Comparison of ENCODE assay signal across 20 mouse cellular contexts in the genomic region with DNA sequence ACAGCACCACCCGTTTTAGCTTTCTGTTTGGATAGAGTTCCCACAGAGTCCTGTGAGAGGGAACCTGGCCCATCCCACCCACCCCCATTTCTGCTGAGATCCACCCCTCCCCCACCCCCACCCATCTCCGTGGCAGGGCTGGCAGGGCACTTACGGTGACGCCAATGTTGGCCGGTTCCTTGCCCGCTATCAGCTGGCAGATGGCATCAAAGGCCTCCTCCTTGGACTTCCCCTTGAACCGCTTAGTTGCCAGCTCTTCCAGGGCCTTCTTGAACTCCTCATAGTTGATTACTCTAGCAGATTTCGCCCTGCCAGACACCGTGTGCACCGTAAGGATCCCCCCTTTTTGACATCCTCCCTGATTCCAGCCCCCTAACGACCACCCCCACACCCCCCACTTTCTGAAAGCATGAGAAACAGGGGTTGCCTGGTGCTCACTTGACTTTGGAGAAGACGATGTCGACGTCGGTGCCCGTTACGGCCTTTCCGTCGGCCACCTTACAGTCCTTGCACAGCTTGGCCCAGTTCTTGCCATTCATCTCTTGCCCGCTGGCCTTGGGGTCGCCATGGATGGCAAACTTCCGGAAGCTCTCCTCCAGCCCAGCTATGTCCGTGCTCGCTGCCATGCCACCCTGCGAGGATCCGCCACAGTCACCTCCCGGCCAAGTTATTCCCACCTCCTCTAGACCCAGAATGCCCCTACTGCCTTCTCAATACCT. TPM values are rescaled to one million over a fixed set of nuclear protein-coding genes. Genes with fewer than 3 reads are reported as not detected.
A peak's percentile ranks its signal among the peaks of the same experiment; 100 is the strongest.
DNase-seq lines count a peak whose midpoint lies in the region; ATAC-seq and TF ChIP-seq lines count a peak whose summit lies in the region.
"Had no signal": no experiment of that assay in that cellular context is flagged by ENCODE, and none has a peak within 500 bp of the region (broad histone marks: within the 10 kb centered on the region; RNA-seq: fewer than 3 reads in every experiment).

No protein-coding gene starts in this region.

- H3K27me3 ChIP-seq in hindbrain, embryonic 15.5 days = no peaks in the 10 kb centered on the region

- 86% methylated on average over 26 of the region's 27 CpGs for WGBS in hindbrain, embryonic 15.5 days

- no peak for ATAC-seq in hindbrain, embryonic 15.5 days (ENCODE audit: low FRiP score, low read depth)
- no peak for ATAC-seq in activated CD4-positive, CD25-positive, alpha-beta regulatory T cell, adult 4 months
- ATAC-seq: inflammation-experienced regulatory T-cells, adult 6 months had no signal

- H3K27ac ChIP-seq in layer of hippocampus, adult 2 months = peak overlapping the region; percentile 83
- H3K27ac ChIP-seq in hindbrain, embryonic 15.5 days (replicated peaks) = peak overlapping the region; percentile 77; the same call in 1 of the 2 replicates
- H3K27ac ChIP-seq: heart, embryonic 15.5 days; macrophage had no signal

- no peak for DNase-seq in layer of hippocampus, adult 2 months (ENCODE audit: low spot score in 2 of 2)
- no peak for DNase-seq in layer of hippocampus, adult 9-11 months
- peak; percentile 65 for DNase-seq in cerebellum, adult 9-10 months
- DNase-seq in cerebellum, postnatal 25 days = peak; percentile 67 to 74
- DNase-seq in frontal cortex, postnatal 14 days (ENCODE audit: low spot score in 2 of 2) = no peak
- no peak for DNase-seq in urinary bladder, adult 18-20 months (ENCODE audit: low spot score in 2 of 2)
- DNase-seq: adrenal gland, postnatal 10 days; liver; lung, adult 18-20 months; thymus, postnatal 14 days had no signal

- peaks cover 5% of the 10 kb centered on the region; the same call in 1 of the 2 replicates for H3K36me3 ChIP-seq in hindbrain, embryonic 15.5 days
- H3K36me3 ChIP-seq: heart, embryonic 15.5 days had no signal

- H3K4me3 ChIP-seq in layer of hippocampus, adult 2 months = no peak overlapping the region
- no peak overlapping the region for H3K4me3 ChIP-seq in hindbrain, embryonic 15.5 days
- H3K4me3 ChIP-seq: heart, embryonic 15.5 days had no signal

- H3K9me3 ChIP-seq in hindbrain, embryonic 15.5 days = no peaks in the 10 kb centered on the region
- H3K9me3 ChIP-seq: heart, embryonic 15.5 days had no signal

- H3K9ac ChIP-seq in hindbrain, embryonic 15.5 days = no peak overlapping the region
- H3K9ac ChIP-seq: heart, embryonic 15.5 days had no signal

- H3K4me1 ChIP-seq in hindbrain, embryonic 15.5 days (replicated peaks) = peaks cover 58% of the 10 kb centered on the region

- TF ChIP-seq CTCF in layer of hippocampus, adult 2 months (conservative IDR thresholded peaks at IDR 0.05) = no peak

- no peak overlapping the region for H3K4me2 ChIP-seq in hindbrain, embryonic 15.5 days
- H3K4me2 ChIP-seq: heart, embryonic 15.5 days had no signal

RNA-seq across cellular contexts. Expression of a gene that starts 3.2 kb away (rescaled TPM):
- total RNA-seq in layer of hippocampus, adult 2 months (2021) = 10 to 100 TPM; 36.5 to 36.8 TPM
- polyA plus RNA-seq in hindbrain, embryonic 15.5 days (2015; fragmentation: Nextera tagmentation; extraction: Ambion mirVana) = 197 and 207 TPM in 2 replicates
- polyA plus RNA-seq in activated CD4-positive, CD25-positive, alpha-beta regulatory T cell, adult 4 months (2017; shearing (Covaris generic)) = under 1 TPM; 0.50 to 0.60 TPM

RNA-seq across cellular contexts. Expression of a gene that starts 28.5 kb away (rescaled TPM):
- 10 to 100 TPM; 36.2 to 38.9 TPM for total RNA-seq in layer of hippocampus, adult 2 months (2021)
- 39.8 and 41.9 TPM in 2 replicates for polyA plus RNA-seq in hindbrain, embryonic 15.5 days (2015; fragmentation: Nextera tagmentation; extraction: Ambion mirVana)
- under 1 TPM; 0.43 to 0.62 TPM for polyA plus RNA-seq in activated CD4-positive, CD25-positive, alpha-beta regulatory T cell, adult 4 months (2017; shearing (Covaris generic))

RNA-seq across cellular contexts. Expression of a gene that starts 50.4 kb away (rescaled TPM):
- not detected for total RNA-seq in layer of hippocampus, adult 2 months (2021)
- 7.2 and 9.7 TPM in 2 replicates for polyA plus RNA-seq in hindbrain, embryonic 15.5 days (2015; fragmentation: Nextera tagmentation; extraction: Ambion mirVana)
- not detected for polyA plus RNA-seq in activated CD4-positive, CD25-positive, alpha-beta regulatory T cell, adult 4 months (2017; shearing (Covaris generic))
- total RNA-seq: layer of hippocampus, adult 18-20 months had no signal
- polyA plus RNA-seq: inflammation-experienced regulatory T-cells, adult 6 months; macrophage had no signal

RNA-seq across cellular contexts. Expression of a gene that starts 54.8 kb away (rescaled TPM):
- total RNA-seq in layer of hippocampus, adult 2 months (2021) = under 1 TPM; 0.42 to 0.84 TPM
- 0.75 and 1.3 TPM in 2 replicates for polyA plus RNA-seq in hindbrain, embryonic 15.5 days (2015; fragmentation: Nextera tagmentation; extraction: Ambion mirVana)
- polyA plus RNA-seq in activated CD4-positive, CD25-positive, alpha-beta regulatory T cell, adult 4 months (2017; shearing (Covaris generic)) = not detected
- total RNA-seq: MEL had no signal
- polyA plus RNA-seq: inflammation-experienced regulatory T-cells, adult 6 months; kidney, embryonic 14.5 days; macrophage; stomach, embryonic 14.5 days had no signal

RNA-seq across cellular contexts. Expression of a gene that starts 54.9 kb away (rescaled TPM):
- not detected for total RNA-seq in layer of hippocampus, adult 2 months (2021)
- polyA plus RNA-seq in hindbrain, embryonic 15.5 days (2015; fragmentation: Nextera tagmentation; extraction: Ambion mirVana) = not detected in 2 replicates
- not detected for polyA plus RNA-seq in activated CD4-positive, CD25-positive, alpha-beta regulatory T cell, adult 4 months (2017; shearing (Covaris generic))
- total RNA-seq: layer of hippocampus, adult 18-20 months; MEL had no signal
- polyA plus RNA-seq: embryonic facial prominence, embryonic 11.5 days; inflammation-experienced regulatory T-cells, adult 6 months; kidney, embryonic 14.5 days; macrophage; stomach, embryonic 14.5 days had no signal

Comparison
In these comparisons a context has a peak if more than half of its experiments do, and no peak if none do; other contexts are left out.
1. DNase-seq: peak in cerebellum, adult 9-10 months (single experiment) and cerebellum, postnatal 25 days (2 of 2); none in layer of hippocampus, adult 2 months (0 of 2), layer of hippocampus, adult 9-11 months (single experiment), frontal cortex, postnatal 14 days (0 of 2) and urinary bladder, adult 18-20 months (0 of 2).
2. RNA of a gene that starts 3.2 kb away (polyA plus RNA-seq): 197 to 207 TPM in hindbrain, embryonic 15.5 days; 0.50 to 0.60 TPM in activated CD4-positive, CD25-positive, alpha-beta regulatory T cell, adult 4 months; every median in the first group is over 100 times any median in the second.
3. RNA of a gene that starts 28.5 kb away (polyA plus RNA-seq): 39.8 to 41.9 TPM in hindbrain, embryonic 15.5 days; 0.43 to 0.62 TPM in activated CD4-positive, CD25-positive, alpha-beta regulatory T cell, adult 4 months; every median in the first group is over 10 times any median in the second.